Mouse (Mus musculus) B cell, adult 62 days (primary cell): Measurements from ENCODE around the gene Limd2. TPM values are rescaled to one million over a fixed set of nuclear protein-coding genes. Genes with fewer than 3 reads are reported as not detected.

ENCODE experiments used
- total RNA-seq: library from RNA; stranded (reverse); gene quantifications from 4 replicates; pipeline ENCODE4 v1.2.4, GENCODE M21; 2023

Limd2 gene
- total RNA-seq: 449 to 469 TPM (median 459 TPM) in 4 replicates

GRCm38 (mm10) chr11:106160841-106161721 is at the start of gene Limd2, which contains the start of gene Gm10840:
Gene Limd2 (minus strand): TSS chr11:106160860.
Gene Gm10840 (plus strand): TSS chr11:106160850.

GRCm38 (mm10) chr11:106202123-106202465 is 41.4 kb upstream of the Limd2 start, which contains the start of gene Strada:
Gene Strada (minus strand): TSS chr11:106202168.

Other genes starting within 250 kb of the Limd2 start
- gene Cyb561, start 207.5 kb downstream of the Limd2 start, total RNA-seq: 0.39 TPM in 1 of 4 replicates, not detected in the others
- 0.15 to 0.25 TPM (median 0.18 TPM) in 3 of 4 replicates, not detected in the other for gene Ace, start 192.9 kb downstream of the Limd2 start, total RNA-seq
- gene Ace3, start 166.2 kb downstream of the Limd2 start, total RNA-seq: not detected in 4 replicates
- 0.16 to 0.35 TPM (median 0.21 TPM) in 3 of 4 replicates, not detected in the other for gene Kcnh6, start 152.7 kb downstream of the Limd2 start, total RNA-seq
- 68.4 to 70.5 TPM (median 68.9 TPM) in 4 replicates for gene Dcaf7, start 124.0 kb downstream of the Limd2 start, total RNA-seq
- 6.9 to 9.6 TPM (median 8.7 TPM) in 4 replicates for gene Taco1, start 94.8 kb downstream of the Limd2 start, total RNA-seq
- gene Map3k3, start 76.2 kb downstream of the Limd2 start, total RNA-seq: 123 to 133 TPM (median 131 TPM) in 4 replicates
- gene Gm10840, start within 50 bp of the Limd2 start, total RNA-seq: 6.0 to 12.4 TPM (median 8.7 TPM) in 4 replicates
- 40.6 to 45.5 TPM (median 44.0 TPM) in 4 replicates for gene Strada, start 41.3 kb upstream of the Limd2 start, total RNA-seq
- gene Ccdc47, start 55.5 kb upstream of the Limd2 start, total RNA-seq: 34.5 to 46.0 TPM (median 40.2 TPM) in 4 replicates
- 62.9 to 70.1 TPM (median 66.8 TPM) in 4 replicates for gene Ddx42, start 56.1 kb upstream of the Limd2 start, total RNA-seq
- 56.4 to 76.1 TPM (median 69.5 TPM) in 4 replicates for gene Ftsj3, start 95.2 kb upstream of the Limd2 start, total RNA-seq
- 48.0 to 55.8 TPM (median 52.8 TPM) in 4 replicates for gene Psmc5, start 95.3 kb upstream of the Limd2 start, total RNA-seq
- gene Smarcd2, start 112.1 kb upstream of the Limd2 start, total RNA-seq: 139 to 173 TPM (median 145 TPM) in 4 replicates
- 0.32 to 0.42 TPM (median 0.41 TPM) in 3 of 4 replicates, not detected in the other for gene Tcam1, start 115.8 kb upstream of the Limd2 start, total RNA-seq
- gene Gh, start 141.0 kb upstream of the Limd2 start, total RNA-seq: 8.6 to 12.0 TPM (median 11.0 TPM) in 4 replicates
- 1,261 to 1,403 TPM (median 1,279 TPM) in 4 replicates for gene Cd79b, start 153.9 kb upstream of the Limd2 start, total RNA-seq
- 17.0 to 20.9 TPM (median 18.2 TPM) in 4 replicates for gene Scn4a, start 192.4 kb upstream of the Limd2 start, total RNA-seq
- not detected in 4 replicates for gene Prr29, start 204.6 kb upstream of the Limd2 start, total RNA-seq
- 73.9 to 83.6 TPM (median 78.4 TPM) in 4 replicates for gene Icam2, start 227.2 kb upstream of the Limd2 start, total RNA-seq